Mouse (Mus musculus) adipocyte (in vitro differentiated cells): ENCODE results near the gene Foxo1.
A peak's percentile ranks its signal among the peaks of the same experiment; 100 is the strongest.

Experiments
- DNase-seq: peaks from one replicate; pipeline ENCODE4 v3.0.0-alpha.2; 2016; ENCODE audit warnings: low spot score

Foxo1 gene

GRCm38 (mm10) chr3:52267652-52268486 lies at the start of gene Foxo1:
Foxo1 (plus strand) TSS chr3:52268336.
- DNase-seq: peak; percentile 85

- DNase-seq: no peak
Observed at GRCm38 (mm10) chr3:52218864-52219263, 49.3 kb upstream of the Foxo1 start.

- no peak for DNase-seq
Observed at GRCm38 (mm10) chr3:52221082-52221481, 47.1 kb upstream of the Foxo1 start.

- no peak for DNase-seq
Observed at GRCm38 (mm10) chr3:52221931-52222330, 46.2 kb upstream of the Foxo1 start.

- no peak for DNase-seq
Observed at GRCm38 (mm10) chr3:52236488-52236887, 31.6 kb upstream of the Foxo1 start.

- no peak for DNase-seq
Observed at GRCm38 (mm10) chr3:52237136-52237535, 31.0 kb upstream of the Foxo1 start.

- no peak for DNase-seq
Observed at GRCm38 (mm10) chr3:52241062-52241461, 27.1 kb upstream of the Foxo1 start.

GRCm38 (mm10) chr3:52242457-52243105 lies 25.6 kb upstream of the Foxo1 start:
- peak; percentile 85 for DNase-seq

- DNase-seq: peak; percentile 67
Observed at GRCm38 (mm10) chr3:52243271-52244021, 24.7 kb upstream of the Foxo1 start.

GRCm38 (mm10) chr3:52245996-52246830 lies 21.9 kb upstream of the Foxo1 start:
- DNase-seq: no peak

GRCm38 (mm10) chr3:52251184-52251583 lies 17.0 kb upstream of the Foxo1 start:
- DNase-seq: no peak

GRCm38 (mm10) chr3:52253656-52254461 lies 14.3 kb upstream of the Foxo1 start:
- peak; percentile 47 for DNase-seq

GRCm38 (mm10) chr3:52254496-52254895 lies 13.6 kb upstream of the Foxo1 start:
- DNase-seq: no peak

GRCm38 (mm10) chr3:52257782-52258441 lies 10.2 kb upstream of the Foxo1 start:
- DNase-seq: peak; percentile 85

- peak; percentile 88 for DNase-seq
Observed at GRCm38 (mm10) chr3:52258532-52258931, 9.6 kb upstream of the Foxo1 start.

GRCm38 (mm10) chr3:52262431-52263161 lies 5.5 kb upstream of the Foxo1 start:
- peak; percentile 89 for DNase-seq

- no peak for DNase-seq
Observed at GRCm38 (mm10) chr3:52264354-52264753, 3.8 kb upstream of the Foxo1 start.

- no peak for DNase-seq
Observed at GRCm38 (mm10) chr3:52266606-52267160, 1.5 kb upstream of the Foxo1 start.

- DNase-seq: no peak
Observed at GRCm38 (mm10) chr3:52267293-52267651, 864 bp upstream of the Foxo1 start.

- no peak for DNase-seq
Observed at GRCm38 (mm10) chr3:52268487-52268736, 276 bp downstream of the Foxo1 start.
